Mouse (Mus musculus): ENCODE results near the gene Hsd11b2. TPM values are rescaled to one million over a fixed set of nuclear protein-coding genes. Genes with fewer than 3 reads are reported as not detected.

Gene Hsd11b2
- polyA plus RNA-seq (2012; rRNA removed) = 19.6 and 32.8 TPM in 2 replicates

GRCm38 (mm10) chr8:105518436-105519313, at the start of gene Hsd11b2:
Hsd11b2 (plus strand) TSS chr8:105518755.

DNA sequence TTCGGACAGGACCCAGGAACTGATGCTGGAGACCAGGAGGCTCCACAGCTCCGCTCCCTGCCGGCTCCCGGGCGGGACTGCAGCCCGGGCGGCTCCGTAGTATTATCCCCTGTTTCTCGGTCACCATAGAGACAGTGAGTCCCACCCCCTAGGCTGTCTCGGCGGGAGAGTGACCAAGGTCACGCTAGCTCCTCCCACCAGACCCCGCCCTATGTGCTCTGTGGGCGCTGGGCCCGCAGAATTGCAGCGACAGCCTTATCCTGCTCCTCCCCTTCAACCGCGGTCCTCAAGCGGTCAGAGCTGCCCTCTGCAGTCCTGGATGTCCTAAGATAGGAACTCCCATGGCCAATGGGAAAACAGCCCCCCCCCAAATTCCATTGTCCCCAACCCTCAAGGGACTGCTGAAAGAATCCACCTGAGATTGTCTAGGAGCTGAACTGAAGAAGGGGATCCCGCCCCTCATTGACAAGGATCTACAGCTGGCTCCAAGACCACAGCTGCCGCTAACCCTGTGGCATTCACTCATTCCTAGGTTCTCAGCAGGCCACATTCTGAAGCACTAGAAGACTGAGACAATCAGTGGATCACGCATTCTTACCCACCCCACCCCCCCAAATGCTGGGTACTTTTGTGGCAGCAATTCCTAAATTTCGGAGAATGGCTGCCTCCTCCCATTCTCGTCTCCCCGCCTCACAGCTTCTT, 47.1 kb upstream of the Hsd11b2 start, which contains the start of gene Tppp3:
Tppp3 (minus strand) TSS at position 213 of the 702 bp plus-strand sequence.

GRCm38 (mm10) chr8:105496439-105497180, 21.9 kb upstream of the Hsd11b2 start, which contains the start of gene Zdhhc1:
Zdhhc1 (minus strand) TSS chr8:105496902.

DNA sequence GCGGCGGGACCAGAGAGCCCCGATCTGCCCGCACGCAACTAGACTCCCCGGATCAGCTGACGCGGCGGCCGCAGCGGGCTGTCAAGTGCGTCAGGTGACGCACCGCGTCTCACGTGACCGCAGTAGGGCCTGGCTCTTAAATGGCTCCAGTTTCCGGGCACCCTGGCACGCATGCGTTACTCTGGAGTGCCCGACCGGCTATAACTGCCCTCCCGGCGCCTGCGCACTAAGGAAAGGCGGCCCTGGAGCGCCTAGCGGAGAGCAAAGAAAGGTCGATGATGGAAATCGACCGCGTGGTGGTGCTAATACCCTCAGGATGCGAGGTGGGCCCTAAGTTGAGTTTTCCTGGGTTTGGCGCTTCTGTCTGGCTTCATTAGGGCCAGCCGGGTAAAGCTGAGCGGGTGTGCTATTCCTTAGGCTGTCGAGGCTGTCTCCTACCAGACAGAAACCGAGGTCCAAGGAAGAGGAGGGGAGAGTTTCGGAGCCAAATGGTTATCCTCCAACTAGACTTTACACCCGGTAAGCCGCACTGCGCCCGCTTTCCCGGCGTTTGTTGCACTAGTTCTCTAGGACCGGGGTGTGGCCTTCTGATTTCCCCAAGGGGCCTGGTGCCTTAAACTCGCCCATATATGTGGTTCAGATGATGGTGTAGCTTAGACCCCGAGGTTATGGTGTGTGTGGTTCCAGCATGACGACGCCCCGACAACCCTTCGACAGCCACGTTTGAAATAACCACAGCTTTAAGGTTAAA, 47.6 kb downstream of the Hsd11b2 start, which contains the start of gene Atp6v0d1:
Atp6v0d1 (minus strand) TSS at position 96 of the 751 bp plus-strand sequence.

Other genes starting within 250 kb of the Hsd11b2 start
- 0.14 and 0.31 TPM in 2 replicates for gene Hsf4, start 249.0 kb upstream of the Hsd11b2 start, polyA plus RNA-seq (2012; rRNA removed)
- gene Nol3, start 242.6 kb upstream of the Hsd11b2 start, polyA plus RNA-seq (2012; rRNA removed) = 1.3 and 1.8 TPM in 2 replicates
- 49.0 and 56.8 TPM in 2 replicates for gene 4931428F04Rik, start 228.9 kb upstream of the Hsd11b2 start, polyA plus RNA-seq (2012; rRNA removed)
- gene Exoc3l, start 222.7 kb upstream of the Hsd11b2 start, polyA plus RNA-seq (2012; rRNA removed) = 11.9 and 13.4 TPM in 2 replicates
- 125 and 133 TPM in 2 replicates for gene E2f4, start 221.1 kb upstream of the Hsd11b2 start, polyA plus RNA-seq (2012; rRNA removed)
- 2.1 and 3.4 TPM in 2 replicates for gene Elmo3, start 213.2 kb upstream of the Hsd11b2 start, polyA plus RNA-seq (2012; rRNA removed)
- 1.9 and 3.0 TPM in 2 replicates for gene Lrrc29, start 192.5 kb upstream of the Hsd11b2 start, polyA plus RNA-seq (2012; rRNA removed)
- gene Tmem208, start 192.4 kb upstream of the Hsd11b2 start, polyA plus RNA-seq (2012; rRNA removed) = 51.1 and 89.1 TPM in 2 replicates
- gene Fhod1, start 170.8 kb upstream of the Hsd11b2 start, polyA plus RNA-seq (2012; rRNA removed) = 18.4 and 21.0 TPM in 2 replicates
- 28.6 and 31.2 TPM in 2 replicates for gene Slc9a5, start 169.9 kb upstream of the Hsd11b2 start, polyA plus RNA-seq (2012; rRNA removed)
- gene Plekhg4, start 145.5 kb upstream of the Hsd11b2 start, polyA plus RNA-seq (2012; rRNA removed) = 3.6 and 3.9 TPM in 2 replicates
- not detected in 2 replicates for gene Kctd19, start 105.3 kb upstream of the Hsd11b2 start, polyA plus RNA-seq (2012; rRNA removed)
- 2.1 and 4.3 TPM in 2 replicates for gene Lrrc36, start 105.2 kb upstream of the Hsd11b2 start, polyA plus RNA-seq (2012; rRNA removed)
- gene Tppp3, start 47.2 kb upstream of the Hsd11b2 start, polyA plus RNA-seq (2012; rRNA removed) = 60.2 and 72.4 TPM in 2 replicates
- gene Zdhhc1, start 21.9 kb upstream of the Hsd11b2 start, polyA plus RNA-seq (2012; rRNA removed) = 34.5 and 38.7 TPM in 2 replicates
- gene Atp6v0d1, start 47.3 kb downstream of the Hsd11b2 start, polyA plus RNA-seq (2012; rRNA removed) = 81.3 and 99.4 TPM in 2 replicates
- 12.4 and 17.6 TPM in 2 replicates for gene Ripor1, start 86.5 kb downstream of the Hsd11b2 start, polyA plus RNA-seq (2012; rRNA removed)
- 66.2 and 134 TPM in 2 replicates for gene Ctcf, start 117.8 kb downstream of the Hsd11b2 start, polyA plus RNA-seq (2012; rRNA removed)
- gene Agrp, start 118.6 kb downstream of the Hsd11b2 start, polyA plus RNA-seq (2012; rRNA removed) = 0.31 and 0.57 TPM in 2 replicates
- 4.8 and 6.2 TPM in 2 replicates for gene Carmil2, start 167.5 kb downstream of the Hsd11b2 start, polyA plus RNA-seq (2012; rRNA removed)
- gene Acd, start 182.3 kb downstream of the Hsd11b2 start, polyA plus RNA-seq (2012; rRNA removed) = 29.8 and 41.5 TPM in 2 replicates
- 18.5 and 21.5 TPM in 2 replicates for gene Pard6a, start 182.4 kb downstream of the Hsd11b2 start, polyA plus RNA-seq (2012; rRNA removed)
- 0.07 and 0.22 TPM in 2 replicates for gene 4933405L10Rik, start 188.9 kb downstream of the Hsd11b2 start, polyA plus RNA-seq (2012; rRNA removed)
- 44.8 and 45.6 TPM in 2 replicates for gene Enkd1, start 189.5 kb downstream of the Hsd11b2 start, polyA plus RNA-seq (2012; rRNA removed)
- gene Gfod2, start 239.9 kb downstream of the Hsd11b2 start, polyA plus RNA-seq (2012; rRNA removed) = 23.5 and 50.7 TPM in 2 replicates